Mouse (Mus musculus) ES-E14 (cell line): ENCODE data around the gene Macf1. TPM values are rescaled to one million over a fixed set of nuclear protein-coding genes. Genes with fewer than 3 reads are reported as not detected.
"Not testable (repeated sequence)": the region's sequence is repeated elsewhere in the genome, so short reads cannot be mapped to it uniquely, and the experiment has no call there.

Experiments
- DNase-seq: peaks from one replicate; pipeline ENCODE4 v3.0.0-alpha.2; 2013; ENCODE audit warnings: low read depth, low spot score
- H3K27ac ChIP-seq: 2 replicates; pipeline ENCODE4 v1.5.1; 2012; ENCODE audit warnings: low read depth, mild to moderate bottlenecking, low read length, moderate library complexity, mixed read lengths; ENCODE audit not compliant: poor library complexity, insufficient read depth, severe bottlenecking
- H3K36me3 ChIP-seq: 2 replicates; pipeline ENCODE4 v1.6.1; 2012; ENCODE audit warnings: mild to moderate bottlenecking, low read length, moderate library complexity, mixed read lengths; ENCODE audit not compliant: control insufficient read depth, poor library complexity, insufficient read depth, severe bottlenecking
- H3K4me1 ChIP-seq, 2 experiments: fragments of 150-350 bp in 1 of 2; sonication (generic) in 1 of 2; 2 replicates each; pipeline ENCODE4 v1.6.1; 2012; ENCODE audit warnings: low read length in 2 of 2, mild to moderate bottlenecking in 1 of 2, mixed read lengths in 1 of 2; ENCODE audit not compliant: control insufficient read depth in 2 of 2, insufficient read depth in 2 of 2, poor library complexity in 1 of 2
- H3K4me3 ChIP-seq, 2 experiments: fragments of 150-350 bp in 1 of 2; sonication (generic) in 1 of 2; 2 replicates each; pipeline ENCODE4 v1.5.1; 2012; ENCODE audit warnings: low read length in 2 of 2, low read depth in 1 of 2, mild to moderate bottlenecking in 1 of 2, mixed read lengths in 1 of 2; ENCODE audit not compliant: insufficient read depth in 1 of 2, poor library complexity in 1 of 2, severe bottlenecking in 1 of 2
- H3K9ac ChIP-seq: 2 replicates; pipeline ENCODE4 v1.6.1; 2012; ENCODE audit warnings: low read depth, mild to moderate bottlenecking, low read length, mixed read lengths; ENCODE audit not compliant: poor library complexity, insufficient read depth, severe bottlenecking
- H3K9me3 ChIP-seq: fragments of 150-350 bp; sonication (generic); 2 replicates; pipeline ENCODE4 v1.6.1; 2012; ENCODE audit warnings: low read depth, mild to moderate bottlenecking, low read length; ENCODE audit not compliant: control insufficient read depth, insufficient read depth
- CHD2 ChIP-seq: IDR thresholded peaks from 2 replicates; pipeline ENCODE4 v1.6.1; 2014; ENCODE audit warnings: mild to moderate bottlenecking, low read depth, low read length, inconsistent platforms
- HCFC1 ChIP-seq: IDR thresholded peaks from 2 replicates; pipeline ENCODE4 v1.6.1; 2012; ENCODE audit warnings: low read length, inconsistent platforms, borderline replicate concordance; ENCODE audit not compliant: insufficient read depth
- MAFK ChIP-seq: IDR thresholded peaks from 2 replicates; pipeline ENCODE4 v1.6.1; 2014; ENCODE audit warnings: mild to moderate bottlenecking, low read depth, low read length, inconsistent platforms; ENCODE audit not compliant: insufficient read depth
- ZC3H11A ChIP-seq: IDR thresholded peaks from 2 replicates; pipeline ENCODE4 v1.6.1; 2012; ENCODE audit warnings: low read depth, mild to moderate bottlenecking, inconsistent platforms, low read length, borderline replicate concordance
- ZNF384 ChIP-seq: IDR thresholded peaks from 2 replicates; pipeline ENCODE4 v1.6.1; 2012; ENCODE audit warnings: low read depth, low read length, inconsistent platforms
- in situ Hi-C, 2 experiments: fragments of 600-800 bp; cut with MboI; formaldehyde crosslinking; loops; one replicate each; pipeline ENCODE4 v1.15.1; 2025; ENCODE audit warnings: low sequenced_read_pairs in 2 of 2, inconsistent platforms in 1 of 2; ENCODE audit not compliant: unreplicated experiment in 2 of 2
- total RNA-seq: library from RNA; depleted of rRNA; stranded (reverse); fragments of 300-350 nt; gene quantifications from 2 replicates; pipeline ENCODE4 v1.2.3, GENCODE M21; 2012

Gene Macf1
- total RNA-seq, 1 experiment: 277 TPM

DNA sequence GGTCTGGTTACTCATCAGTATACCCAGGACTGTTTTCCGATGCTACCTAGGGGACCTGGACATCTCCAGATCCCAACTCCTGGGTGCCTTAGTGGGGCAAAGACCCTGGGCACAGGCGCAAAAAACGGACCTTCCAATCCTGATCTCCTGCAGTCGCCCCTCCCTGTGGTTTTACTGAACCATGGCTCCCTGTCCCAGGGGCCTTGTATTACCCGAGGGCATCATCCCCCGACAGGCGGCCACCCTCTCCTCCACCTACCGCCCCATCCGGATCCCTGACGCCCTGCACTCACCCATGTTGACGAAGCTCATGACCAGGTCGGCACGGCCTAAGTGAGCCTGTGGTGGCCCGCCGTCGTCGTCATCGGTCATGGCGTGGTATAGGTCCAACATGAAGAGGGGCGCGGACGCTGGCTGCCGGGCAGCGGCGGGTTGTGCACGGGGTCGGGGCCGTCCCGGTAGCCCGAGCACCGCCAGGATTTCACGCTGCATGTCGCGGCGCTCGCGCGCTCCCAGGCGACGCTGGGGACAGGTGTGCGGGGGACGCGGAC lies 342.0 kb downstream of the Macf1 start:
- DNase-seq: no peak
- Histone ChIP-seq H3K9me3 (no peaks in the 10 kb centered on the region), H3K4me3 (peak overlapping the region; percentile 84), H3K4me1 (peaks cover 0 to 8% of the 10 kb centered on the region in 2 experiments; a peak in 2 of 4 replicates), H3K36me3 (no peaks in the 10 kb centered on the region), H3K9ac (peak overlapping the region; percentile 57), H3K27ac (no peak overlapping the region)
- no peak for TF ChIP-seq MAFK
- TF ChIP-seq ZC3H11A: no peak
- no peak for TF ChIP-seq HCFC1
- no peak for TF ChIP-seq CHD2
- no peak for TF ChIP-seq ZNF384
- in situ Hi-C loops: no loop called here

DNA sequence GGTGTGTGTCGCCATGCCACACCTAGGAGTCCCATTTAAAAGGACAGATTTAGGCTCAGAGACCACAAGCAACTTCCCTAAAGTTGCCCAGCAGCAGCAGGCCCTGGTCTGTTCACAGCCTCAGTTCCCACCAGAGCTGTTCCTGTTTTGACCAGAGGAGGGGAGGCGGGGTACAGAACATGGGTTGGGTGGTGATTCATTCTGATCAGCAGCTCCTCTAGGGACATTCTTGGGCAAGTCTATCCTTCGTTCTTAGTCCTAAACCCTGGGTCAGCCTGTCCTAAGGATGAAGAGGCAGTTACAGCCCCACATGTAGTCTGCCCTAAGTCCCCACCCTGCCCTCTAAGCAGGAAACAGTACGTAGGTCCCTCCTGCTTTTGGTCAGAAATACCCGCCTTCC lies 343.9 kb downstream of the Macf1 start:
- no peaks in the 10 kb centered on the region for H3K9me3 ChIP-seq
- H3K4me3 ChIP-seq: no peak overlapping the region
- H3K36me3 ChIP-seq: no peaks in the 10 kb centered on the region
- H3K27ac ChIP-seq: no peak overlapping the region
- in situ Hi-C loops: no loop called here
- no peak for TF ChIP-seq ZNF384
- TF ChIP-seq MAFK: no peak
- DNase-seq: no peak
- no peak overlapping the region for H3K9ac ChIP-seq
- H3K4me1 ChIP-seq: peaks cover 0 to 14% of the 10 kb centered on the region in 2 experiments; a peak in 2 of 4 replicates

DNA sequence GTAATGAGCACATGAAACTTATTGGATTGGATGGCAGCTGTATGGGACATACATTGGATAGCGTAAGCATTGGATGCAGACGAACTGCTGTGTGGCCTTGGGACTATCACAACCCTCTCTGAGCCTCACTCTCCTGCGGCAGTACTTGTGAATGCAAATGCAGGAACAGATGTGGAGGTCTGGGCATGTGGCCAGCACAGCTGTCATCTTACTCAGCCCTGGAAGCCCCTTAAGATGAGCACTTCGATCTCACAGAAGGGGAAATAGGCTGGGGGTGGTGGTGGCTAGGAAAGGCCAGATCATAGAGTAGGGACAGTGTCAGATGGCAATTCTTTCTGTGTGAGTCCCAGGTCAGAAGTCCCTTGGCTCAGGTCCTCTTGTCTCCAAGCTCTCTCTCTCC lies 346.5 kb downstream of the Macf1 start:
- DNase-seq: no peak
- Histone ChIP-seq H3K27ac (no peak overlapping the region), H3K9ac (no peak overlapping the region), H3K36me3 (no peaks in the 10 kb centered on the region), H3K4me3 (no peak overlapping the region), H3K4me1 (peaks cover 0 to 14% of the 10 kb centered on the region in 2 experiments; a peak in 2 of 4 replicates), H3K9me3 (no peaks in the 10 kb centered on the region)
- TF ChIP-seq MAFK (no peak), ZNF384 (no peak), CHD2 (no peak), ZC3H11A (no peak), HCFC1 (no peak)
- in situ Hi-C loops: no loop called here

- Histone ChIP-seq H3K4me1 (peaks cover 0 to 21% of the 10 kb centered on the region in 2 experiments; a peak in 2 of 4 replicates), H3K36me3 (no peaks in the 10 kb centered on the region), H3K9me3 (no peaks in the 10 kb centered on the region), H3K27ac (no peak overlapping the region), H3K9ac (no peak overlapping the region), H3K4me3 (no peak overlapping the region)
- no peak for DNase-seq
- in situ Hi-C loops: no loop called here
- no peak for TF ChIP-seq ZNF384
- no peak for TF ChIP-seq CHD2
- TF ChIP-seq MAFK: no peak
- no peak for TF ChIP-seq ZC3H11A
- no peak for TF ChIP-seq HCFC1
These were observed 348.2 kb downstream of the Macf1 start for GRCm38 (mm10) chr4:123335796-123336585.

DNA sequence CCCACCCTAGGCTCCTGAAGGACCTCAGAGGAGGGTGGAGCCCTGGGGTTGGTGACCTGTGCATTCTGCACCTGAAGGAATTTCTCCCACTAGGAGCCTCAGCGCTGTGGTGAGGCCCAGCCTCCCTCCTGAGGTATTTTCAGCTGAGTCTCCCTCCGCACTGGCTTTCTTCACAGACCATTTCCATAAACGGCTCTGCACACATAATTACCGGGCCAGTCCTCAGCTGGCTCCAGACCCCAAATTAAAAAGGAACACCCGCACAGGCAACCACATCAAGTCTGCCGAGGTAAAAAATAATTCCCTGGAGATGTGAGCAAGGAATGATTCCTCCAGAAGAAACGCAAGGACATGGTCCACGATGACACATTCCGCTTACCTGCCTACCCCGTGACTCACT lies 348.9 kb downstream of the Macf1 start:
- peaks cover 0 to 18% of the 10 kb centered on the region in 2 experiments; a peak in 2 of 4 replicates for H3K4me1 ChIP-seq
- H3K9me3 ChIP-seq, DNase-seq, H3K27ac ChIP-seq, H3K4me3 ChIP-seq, in situ Hi-C loops, H3K36me3 ChIP-seq, H3K9ac ChIP-seq: not testable (repeated sequence)
